Mouse (Mus musculus) heart, postnatal 0 days (tissue): ENCODE results near the gene Aldh1l1. TPM values are rescaled to one million over a fixed set of nuclear protein-coding genes. Genes with fewer than 3 reads are reported as not detected.

Source experiments
- ATAC-seq: fragments of 200-750 bp; cut with Nextera tagmentation; 2 replicates; pipeline ENCODE4 v1.8.0; 2017; ENCODE audit warnings: low read depth, moderate number of reproducible peaks, moderate library complexity; ENCODE audit not compliant: insufficient read depth
- DNase-seq: peaks from one replicate; pipeline ENCODE4 v3.0.0-alpha.2; 2016; ENCODE audit warnings: low spot score
- H3K27ac ChIP-seq: fragments of 300-500 bp; sonication (generic); 2 replicates; pipeline ENCODE4 v1.5.1; 2014; ENCODE audit warnings: low read depth, mild to moderate bottlenecking
- H3K27me3 ChIP-seq: fragments of 300-500 bp; sonication (generic); 2 replicates; pipeline ENCODE4 v1.6.1; 2014; ENCODE audit warnings: low read length, mixed read lengths; ENCODE audit not compliant: control insufficient read depth, insufficient read depth
- H3K36me3 ChIP-seq: fragments of 300-500 bp; sonication (generic); replicated peaks from 2 replicates; pipeline ENCODE4 v1.6.1; 2014; ENCODE audit warnings: low read length, mixed read lengths; ENCODE audit not compliant: control insufficient read depth, insufficient read depth
- H3K4me1 ChIP-seq: fragments of 300-500 bp; sonication (generic); 2 replicates; pipeline ENCODE4 v1.6.1; 2014; ENCODE audit warnings: antibody characterized with exemption; ENCODE audit not compliant: control insufficient read depth, insufficient read depth
- H3K4me2 ChIP-seq: fragments of 300-500 bp; sonication (generic); 2 replicates; pipeline ENCODE4 v1.6.1; 2014; ENCODE audit warnings: low read depth, mild to moderate bottlenecking, low read length, moderate library complexity
- H3K4me3 ChIP-seq: fragments of 300-500 bp; sonication (generic); 2 replicates; pipeline ENCODE4 v1.5.1; 2014; ENCODE audit warnings: low read depth, low read length
- H3K9ac ChIP-seq: fragments of 300-500 bp; sonication (generic); replicated peaks from 2 replicates; pipeline ENCODE4 v1.6.1; 2014; ENCODE audit warnings: low read depth, low read length, mixed read lengths
- H3K9me3 ChIP-seq: fragments of 300-500 bp; sonication (generic); replicated peaks from 2 replicates; pipeline ENCODE4 v1.6.1; 2016; ENCODE audit warnings: low read length; ENCODE audit not compliant: control insufficient read depth
- CTCF ChIP-seq: IDR thresholded peaks from 2 replicates; pipeline ENCODE4 v1.5.1; 2016; ENCODE audit warnings: antibody characterized with exemption, control low read depth, low read depth
- EP300 ChIP-seq: IDR thresholded peaks from 2 replicates; pipeline ENCODE4 v1.6.1; 2016; ENCODE audit warnings: antibody characterized with exemption, low read depth
- WGBS: fragments of 180-500 bp; shearing (Covaris S2); extraction: QIAGEN DNeasy Blood & Tissue Kit; methylation state at CpG from one replicate; pipeline ENCODE4 v1.1.7; 2014; 5-methylcytosine and 5-hydroxymethylcytosine counted together
- polyA plus RNA-seq: library from polyadenylated mRNA; unstranded; fragments of >200 nt; fragmentation: Nextera tagmentation; extraction: Ambion mirVana; gene quantifications from 2 replicates; pipeline ENCODE4 v1.2.1, GENCODE M21; 2015
- total RNA-seq: library from RNA; depleted of rRNA; stranded (reverse); fragments of >200 nt; gene quantifications from 2 replicates; pipeline ENCODE4 v1.2.3, GENCODE M21; 2014; ENCODE audit warnings: low replicate concordance

Aldh1l1 gene
- total and polyA plus RNA-seq, 2 experiments from 2014 or later = 2.8 to 7.7 TPM

GRCm38 (mm10) chr6:90462181-90462706 lies 24.0 kb upstream of the Aldh1l1 start, which contains the start of gene Klf15:
TSS of gene Klf15 (plus strand) at chr6:90462576.
- peaks cover 11% of the 10 kb centered on the region for H3K36me3 ChIP-seq
- H3K4me1 ChIP-seq = peaks cover 37% of the 10 kb centered on the region
- H3K27ac ChIP-seq = peak within 1 kb of the TSS; percentile 97
- DNase-seq (peak; percentile 74), ATAC-seq (peak; percentile 60)
- peak within 1 kb of the TSS; percentile 83 for H3K4me3 ChIP-seq
- peak within 1 kb of the TSS; percentile 96 for H3K4me2 ChIP-seq
- TF ChIP-seq CTCF (no peak), EP300 (no peak; the same call in 1 of the 2 replicates)
- H3K9ac ChIP-seq = peak within 1 kb of the TSS; percentile 96
- peaks cover 14% of the 10 kb centered on the region for H3K27me3 ChIP-seq
- H3K9me3 ChIP-seq = no peaks in the 10 kb centered on the region
- whole genome bisulfite sequencing = under 1% methylated on average over 62 of the region's 70 CpGs

DNA sequence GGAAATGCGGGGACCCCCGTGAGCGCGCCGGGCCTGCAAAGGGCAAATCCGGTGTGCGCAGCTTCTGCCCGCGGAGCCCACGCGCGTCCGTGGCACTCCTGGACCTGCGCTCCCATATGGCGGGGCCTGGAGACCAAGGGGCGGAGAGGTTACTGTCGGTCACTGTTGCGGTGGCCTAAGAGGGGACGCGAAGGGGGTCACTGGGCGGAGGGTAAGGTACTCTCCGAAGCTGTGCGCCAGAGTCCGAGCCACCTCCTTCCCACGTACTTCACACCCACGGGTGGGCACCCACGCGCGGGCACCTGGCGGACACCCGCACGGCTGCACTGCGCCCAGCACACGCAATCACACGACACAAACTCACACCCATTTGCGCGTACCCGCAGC lies 23.4 kb upstream of the Aldh1l1 start:
- Histone ChIP-seq H3K4me1 (peaks cover 41% of the 10 kb centered on the region), H3K9ac (peak overlapping the region; percentile 96), H3K36me3 (peaks cover 13% of the 10 kb centered on the region), H3K4me3 (peak overlapping the region; percentile 83), H3K9me3 (no peaks in the 10 kb centered on the region), H3K27me3 (peaks cover 14% of the 10 kb centered on the region), H3K4me2 (peak overlapping the region; percentile 96), H3K27ac (peak overlapping the region; percentile 97)
- peak; percentile 27 for ATAC-seq
- WGBS = under 1% methylated on average over 38 of the region's 38 CpGs
- DNase-seq = no peak
- no peak for TF ChIP-seq EP300
- no peak for TF ChIP-seq CTCF

- WGBS = 1% methylated on average over 31 of the region's 31 CpGs
- Histone ChIP-seq H3K27me3 (peaks cover 14% of the 10 kb centered on the region), H3K9ac (peak overlapping the region; percentile 96), H3K4me1 (peaks cover 46% of the 10 kb centered on the region), H3K9me3 (no peaks in the 10 kb centered on the region), H3K4me2 (peak overlapping the region; percentile 96), H3K36me3 (peaks cover 13% of the 10 kb centered on the region), H3K4me3 (peak overlapping the region; percentile 83), H3K27ac (peak overlapping the region; percentile 97)
- DNase-seq = peak; percentile 98
- peak; percentile 92 for ATAC-seq
- TF ChIP-seq EP300 (peak; percentile 98), CTCF (peak; percentile 1; the same call in 1 of the 2 replicates)
Observed at GRCm38 (mm10) chr6:90463228-90463862, 22.9 kb upstream of the Aldh1l1 start.

DNA sequence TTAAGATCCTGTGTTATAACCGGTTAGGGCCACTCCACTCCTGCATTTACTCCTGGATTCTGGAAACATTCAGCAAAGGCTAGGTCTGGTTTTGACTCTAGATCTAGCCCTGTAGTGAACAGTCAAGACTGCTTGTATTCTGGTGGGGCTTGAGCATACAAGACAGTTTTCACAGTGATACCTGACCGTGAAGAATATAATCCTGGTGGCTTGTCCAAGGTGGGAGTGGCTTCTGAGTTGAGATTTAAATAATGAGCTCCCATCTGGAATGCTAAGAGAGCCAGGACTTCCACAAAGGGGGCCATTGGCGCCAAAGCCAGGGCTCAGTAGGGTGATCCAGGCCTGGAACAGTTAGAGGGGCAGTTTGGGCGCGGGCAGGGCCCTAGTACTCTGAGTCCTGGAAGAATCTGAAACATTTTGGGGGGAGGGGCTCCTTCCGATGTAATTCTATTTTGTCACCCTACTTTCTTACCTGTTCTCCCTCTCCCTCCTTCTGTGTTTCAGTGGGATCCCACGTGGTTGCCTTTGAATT lies 22.3 kb upstream of the Aldh1l1 start:
- DNase-seq (peak; percentile 8), ATAC-seq (peak; percentile 0; the same call in 1 of the 2 replicates)
- TF ChIP-seq EP300 (no peak), CTCF (no peak)
- peaks cover 18% of the 10 kb centered on the region for H3K36me3 ChIP-seq
- H3K4me1 ChIP-seq = peaks cover 49% of the 10 kb centered on the region
- peak overlapping the region; percentile 55 for H3K9ac ChIP-seq
- H3K4me2 ChIP-seq = peak overlapping the region; percentile 96
- peaks cover 14% of the 10 kb centered on the region for H3K27me3 ChIP-seq
- H3K9me3 ChIP-seq = no peaks in the 10 kb centered on the region
- peak overlapping the region; percentile 97 for H3K27ac ChIP-seq
- H3K4me3 ChIP-seq = peak overlapping the region; percentile 28
- WGBS = 23% methylated on average over 7 of the region's 7 CpGs

- H3K9me3 ChIP-seq = no peaks in the 10 kb centered on the region
- TF ChIP-seq CTCF (no peak), EP300 (no peak)
- H3K4me1 ChIP-seq = peaks cover 56% of the 10 kb centered on the region
- H3K36me3 ChIP-seq = peaks cover 28% of the 10 kb centered on the region
- H3K4me2 ChIP-seq = no peak overlapping the region; the same call in 1 of the 2 replicates
- peaks cover 14% of the 10 kb centered on the region for H3K27me3 ChIP-seq
- no peak for ATAC-seq
- no peak overlapping the region for H3K27ac ChIP-seq
- no peak overlapping the region for H3K4me3 ChIP-seq
- DNase-seq = no peak
- 92% methylated on average over 11 of the region's 11 CpGs for WGBS
- no peak overlapping the region for H3K9ac ChIP-seq
Observed at GRCm38 (mm10) chr6:90465028-90465640, 21.1 kb upstream of the Aldh1l1 start.
